Mouse (Mus musculus): ENCODE measurements at regions not wholly inside any gene's neighbourhood (a gene's known extent, or its start where the extent isn't known, plus 50 kb on each side); places are given as distances from the start of the nearest gene placed in this dataset.
A peak's percentile ranks its signal among the peaks of the same experiment; 100 is the strongest.

- no peak for DNase-seq
Observed at GRCm38 (mm10) chr10:8070472-8070871, 114.4 kb upstream of the Tab2 start.

- DNase-seq = no peak
Observed at GRCm38 (mm10) chr10:8066926-8067325, 110.9 kb upstream of the Tab2 start.

DNA sequence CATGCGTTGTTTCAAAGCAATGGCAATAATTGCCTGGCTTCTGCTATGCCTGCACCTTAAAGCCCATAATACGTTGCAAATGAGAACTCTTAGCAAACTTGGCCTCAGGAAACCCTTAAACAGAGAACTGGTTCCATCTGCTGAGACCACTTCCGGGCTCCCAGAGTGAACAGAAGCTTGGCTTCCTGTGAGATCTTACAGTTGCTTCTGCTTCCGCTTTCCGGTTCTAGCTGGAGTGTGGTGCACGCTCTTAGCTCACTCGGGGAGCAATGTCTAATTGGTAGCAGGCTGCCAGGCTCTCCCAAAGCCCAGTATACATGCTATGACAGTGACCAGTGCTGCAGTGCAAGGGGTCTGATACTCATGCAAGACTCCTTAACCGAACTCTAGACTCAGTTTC lies 109.7 kb upstream of the Tab2 start:
- no peak for DNase-seq

GRCm38 (mm10) chr10:8064281-8064680 lies 108.3 kb upstream of the Tab2 start:
- DNase-seq = no peak

DNA sequence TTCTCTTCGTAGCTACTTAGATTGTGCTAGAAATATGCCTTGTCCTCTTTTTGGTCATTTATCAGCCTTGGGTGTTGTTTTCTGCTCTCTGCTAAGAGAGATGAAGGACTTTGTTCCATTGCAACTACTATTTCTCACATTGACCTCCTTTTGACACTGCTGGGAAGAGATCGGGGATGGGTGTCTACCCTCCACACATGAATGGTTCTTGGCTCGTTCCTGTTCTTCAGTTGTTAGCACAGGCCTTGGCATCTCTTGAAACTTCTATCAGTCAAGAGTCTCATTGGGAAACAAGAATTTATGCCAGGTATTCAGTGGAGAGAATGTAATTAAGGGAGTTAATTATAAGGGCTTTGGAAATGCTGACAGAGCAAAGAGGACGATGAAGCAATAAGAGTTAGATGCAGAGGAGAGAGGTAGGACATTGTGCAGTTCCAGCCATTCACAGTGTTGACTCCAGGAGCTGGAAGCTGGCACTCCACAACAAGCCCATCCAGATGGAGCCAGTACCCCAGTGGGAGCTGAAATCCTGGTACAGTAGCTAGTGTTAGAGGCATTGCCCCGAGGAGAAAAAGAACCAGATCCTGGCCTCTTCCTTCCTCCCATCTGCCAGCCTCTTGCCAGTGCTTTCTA lies 107.5 kb upstream of the Tab2 start:
- no peak for DNase-seq

DNA sequence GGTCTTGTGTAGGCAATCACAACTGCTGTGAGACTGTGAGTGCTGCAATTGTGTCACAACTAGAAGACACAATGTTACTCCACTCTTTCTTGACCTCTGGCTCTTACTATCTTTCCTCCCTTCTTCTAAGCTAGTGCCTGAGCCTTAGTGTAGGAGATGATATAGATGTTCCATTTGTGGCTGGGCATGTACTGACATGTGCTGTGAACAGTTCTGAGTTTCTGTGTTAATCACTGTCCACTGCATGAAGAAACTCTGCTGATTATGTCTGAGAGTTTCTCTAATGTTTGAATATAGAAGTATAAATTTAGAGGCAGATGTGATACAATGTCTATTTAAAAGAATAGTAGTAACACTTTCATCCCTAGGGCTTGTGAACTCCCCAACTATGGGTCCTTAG lies 105.0 kb upstream of the Tab2 start:
- no peak for DNase-seq

- no peak for DNase-seq
Observed at GRCm38 (mm10) chr10:8059769-8060168, 103.7 kb upstream of the Tab2 start.

- DNase-seq = no peak
Observed at GRCm38 (mm10) chr10:8057855-8058254, 101.8 kb upstream of the Tab2 start.

DNA sequence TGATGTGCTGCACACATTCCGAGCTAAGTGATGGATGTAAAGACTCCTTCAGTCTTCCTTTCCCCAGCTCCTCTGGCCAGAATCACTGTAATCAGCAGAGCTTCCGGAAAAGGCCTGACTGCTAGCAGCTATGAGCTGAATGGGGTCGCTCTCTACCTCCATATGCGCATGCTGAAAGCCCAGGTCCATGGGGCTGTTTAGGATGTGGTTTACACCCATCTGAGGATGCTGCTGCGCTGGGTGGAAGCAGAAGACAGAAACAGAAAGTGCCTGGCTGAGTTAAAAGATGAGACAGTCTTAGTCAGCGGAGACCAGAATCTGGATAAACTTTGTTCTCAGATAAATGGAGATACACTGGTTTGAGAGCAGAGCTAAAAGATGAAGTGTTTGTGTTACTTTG lies 99.3 kb upstream of the Tab2 start:
- no peak for DNase-seq

GRCm38 (mm10) chr10:8043416-8044163 lies 87.6 kb upstream of the Tab2 start:
- DNase-seq = no peak

DNA sequence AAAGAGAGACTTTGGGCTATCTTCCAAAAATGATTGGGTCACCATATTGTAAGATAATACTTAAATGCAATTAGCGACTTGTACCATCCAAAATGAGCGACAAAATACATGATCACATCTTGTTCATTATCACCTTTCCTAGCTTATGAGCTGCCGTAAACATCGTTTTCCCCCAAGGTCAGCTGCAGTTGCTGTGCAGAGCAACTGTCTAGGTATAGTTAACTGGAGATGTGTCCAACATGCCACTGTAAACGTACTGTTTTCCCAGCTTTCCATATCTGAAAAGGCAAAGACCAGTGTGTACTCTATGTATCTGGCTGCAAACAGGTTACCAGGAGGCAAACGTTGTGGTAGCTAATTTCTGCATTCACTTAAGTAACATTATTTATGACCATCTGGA lies 86.3 kb upstream of the Tab2 start:
- DNase-seq = no peak

GRCm38 (mm10) chr10:8041790-8042189 lies 85.8 kb upstream of the Tab2 start:
- DNase-seq = no peak

GRCm38 (mm10) chr10:8037986-8038631 lies 82.1 kb upstream of the Tab2 start:
- no peak for DNase-seq

GRCm38 (mm10) chr10:8036293-8036692 lies 80.3 kb upstream of the Tab2 start:
- DNase-seq = no peak

- no peak for DNase-seq
Observed at GRCm38 (mm10) chr10:8035310-8035709, 79.3 kb upstream of the Tab2 start.

- no peak for DNase-seq
Observed at GRCm38 (mm10) chr10:8032203-8032602, 76.2 kb upstream of the Tab2 start.

- DNase-seq = peak; percentile 39
Observed at GRCm38 (mm10) chr10:8028840-8029239, 72.8 kb upstream of the Tab2 start.

- peak; percentile 12 for DNase-seq
Observed at GRCm38 (mm10) chr10:8027023-8027422, 71.0 kb upstream of the Tab2 start.

DNA sequence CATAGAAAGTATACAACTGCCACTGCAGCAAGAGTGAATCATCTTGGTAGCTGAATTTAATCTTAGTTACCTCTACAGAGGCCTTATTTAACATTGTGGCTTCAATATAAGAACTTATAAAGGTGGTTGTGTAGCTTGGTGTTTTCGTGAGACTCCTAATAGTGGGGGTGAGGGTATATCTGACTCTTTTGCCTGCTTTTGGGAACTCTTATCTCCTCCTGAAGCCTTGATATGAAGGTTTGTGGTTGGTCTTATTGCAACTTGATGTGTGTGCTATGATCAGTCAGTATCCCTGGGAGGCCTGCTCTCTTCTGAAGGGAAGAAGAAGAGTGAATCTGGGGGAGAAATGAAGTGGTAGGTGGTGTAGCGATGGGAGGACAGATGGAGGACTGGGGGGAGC lies 67.7 kb upstream of the Tab2 start:
- no peak for DNase-seq

DNA sequence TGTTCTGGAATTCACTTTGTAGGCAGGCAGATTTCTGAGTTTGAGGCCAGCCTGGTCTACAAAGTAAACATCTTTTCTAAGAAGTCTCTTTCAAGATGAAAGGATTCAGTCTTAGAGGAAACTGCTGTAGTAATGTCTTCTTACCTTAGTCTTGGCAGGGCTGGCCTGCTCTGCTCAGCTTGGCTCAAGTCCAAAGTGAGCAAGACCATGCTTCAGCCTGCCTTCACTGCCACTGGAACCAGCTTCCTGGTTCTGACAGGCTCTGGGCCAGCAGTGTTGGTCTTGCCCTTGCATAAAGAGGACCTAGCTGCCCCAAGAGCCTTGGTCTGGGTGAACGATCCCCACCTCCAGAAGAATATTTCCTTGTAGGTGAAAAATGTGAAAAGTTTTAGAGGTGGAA lies 65.9 kb upstream of the Tab2 start:
- peak; percentile 28 for DNase-seq

DNA sequence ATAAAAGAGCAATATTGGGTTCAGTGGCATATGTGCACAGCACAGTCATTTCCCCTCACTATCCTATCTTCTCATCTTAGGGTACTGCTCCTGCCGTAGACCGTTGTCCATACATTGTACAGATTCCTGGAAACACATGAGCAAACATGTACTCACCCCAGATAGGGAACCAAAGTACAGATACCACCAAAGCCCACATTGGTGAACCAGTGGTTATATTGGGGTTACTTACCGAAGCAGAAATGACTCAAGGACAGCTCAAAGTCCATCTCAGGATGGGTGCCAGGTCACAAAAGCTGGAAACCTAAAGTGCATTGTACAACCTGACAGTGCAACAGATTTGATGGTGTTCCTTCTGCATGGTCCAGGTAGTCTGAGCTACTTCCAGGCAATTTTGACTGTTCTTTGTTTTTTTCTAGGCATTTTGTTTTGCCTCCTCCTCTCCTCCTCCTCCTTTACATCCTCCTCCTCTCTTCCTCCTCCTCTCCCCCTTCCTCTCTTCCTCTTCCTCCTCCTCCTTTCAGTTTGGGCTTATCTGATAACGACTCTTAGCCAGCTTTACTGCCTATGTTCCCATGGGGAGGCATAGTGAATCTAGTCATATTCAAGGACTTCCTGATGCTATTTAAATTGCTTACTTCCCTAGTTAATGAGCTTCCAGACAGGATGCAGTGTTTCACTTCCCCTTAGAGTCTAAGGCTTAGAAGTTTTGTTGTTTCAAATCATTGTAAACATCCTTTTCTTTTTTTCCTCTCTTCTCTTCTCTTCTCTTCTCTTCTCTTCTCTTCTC lies 65.1 kb upstream of the Tab2 start:
- no peak for DNase-seq

GRCm38 (mm10) chr10:8020113-8020512 lies 64.1 kb upstream of the Tab2 start:
- no peak for DNase-seq

DNA sequence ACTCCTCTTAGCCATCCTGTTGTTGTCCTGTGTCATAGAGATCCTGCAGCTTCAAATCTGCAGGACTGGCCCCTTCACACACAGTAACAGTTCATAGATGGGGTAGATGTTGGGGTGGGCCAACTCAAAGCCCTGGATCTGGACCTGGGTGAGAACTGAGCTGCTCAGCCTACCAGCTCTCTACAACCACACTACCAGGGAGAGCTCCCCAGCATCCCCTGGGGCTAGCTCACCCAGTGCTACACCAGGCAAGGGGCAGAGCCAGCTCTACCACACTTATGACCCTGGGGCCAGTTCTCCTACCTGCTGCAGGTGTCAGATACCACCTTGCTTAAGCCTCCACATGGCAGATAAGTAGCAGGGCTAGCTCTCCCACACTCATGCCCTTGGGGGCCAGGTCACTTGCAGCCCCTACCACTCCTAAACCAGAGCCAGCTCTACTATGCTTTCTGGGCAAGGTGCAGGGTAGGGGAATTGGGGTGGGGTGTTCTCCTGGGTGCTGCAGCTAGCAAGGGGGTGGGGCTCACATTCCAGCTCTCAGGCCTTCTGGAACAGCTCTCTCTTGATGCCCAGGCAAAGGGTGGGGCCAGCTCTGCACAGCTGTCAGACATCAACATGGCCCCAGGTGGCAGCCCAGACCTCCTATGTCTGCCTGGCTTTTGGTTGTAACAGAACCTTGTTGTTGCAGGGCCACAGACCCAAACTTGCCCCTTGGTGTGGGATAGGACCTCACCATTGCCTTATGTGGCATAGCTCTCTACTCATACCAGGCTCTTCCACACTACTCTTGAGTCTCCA lies 62.4 kb upstream of the Tab2 start:
- DNase-seq = peak; percentile 18

Measured in kidney, postnatal 10 days (tissue).